ENCODE assay signal across 22 mouse cellular contexts in genomic region chr2:180010686-180011085, GRCm38 (mm10). TPM values are rescaled to one million over a fixed set of nuclear protein-coding genes. Genes with fewer than 3 reads are reported as not detected.
A peak's percentile ranks its signal among the peaks of the same experiment; 100 is the strongest.
DNase-seq lines count a peak whose midpoint lies in the region; TF ChIP-seq lines count a peak whose summit lies in the region.
"Had no signal": no experiment of that assay in that cellular context is flagged by ENCODE, and none has a peak within 500 bp of the region (broad histone marks: within the 10 kb centered on the region; RNA-seq: fewer than 3 reads in every experiment).

No protein-coding gene starts in this region.

- no peak for TF ChIP-seq EP300 in heart, adult 2 months (IDR thresholded peaks at IDR 0.05; ENCODE audit: insufficient read depth, low read depth, low read length)

- peak; percentile 76 for DNase-seq in heart, adult 11 months
- no peak for DNase-seq in heart, adult 2 months
- DNase-seq in testis, postnatal 10 days (ENCODE audit: low spot score) = peak; percentile 2
- DNase-seq in testis, postnatal 14 days (ENCODE audit: low spot score) = no peak
- DNase-seq in R1 (ENCODE audit: low read depth, low spot score) = peak; percentile 62
- no peak for DNase-seq in limb, embryonic 10.5 days (ENCODE audit: low spot score)
- DNase-seq in cerebellum, adult 11 months = no peak
- DNase-seq: adrenal gland, adult 8-10 months; adrenal gland, postnatal 36 days; cerebellum, adult 2 months; cerebellum, adult 9-11 months; cerebellum, postnatal 25 days; forebrain, postnatal 0 days; gastrocnemius, adult 2 months; gastrocnemius, postnatal 36 days; kidney, adult 2 months had no signal

- H3K9me3 ChIP-seq in limb, embryonic 10.5 days (replicated peaks) = no peaks in the 10 kb centered on the region
- H3K9me3 ChIP-seq: embryonic facial prominence, embryonic 13.5 days; G1E; hindbrain, embryonic 12.5 days; hindbrain, embryonic 15.5 days had no signal

- no peaks in the 10 kb centered on the region for H3K36me3 ChIP-seq in heart, adult 2 months (ENCODE audit: control insufficient read depth, insufficient read depth, low read length)
- H3K36me3 ChIP-seq in limb, embryonic 10.5 days = no peaks in the 10 kb centered on the region
- H3K36me3 ChIP-seq: embryonic facial prominence, embryonic 13.5 days; G1E; hindbrain, embryonic 12.5 days; hindbrain, embryonic 15.5 days had no signal

- H3K4me1 ChIP-seq in heart, adult 2 months (ENCODE audit: control insufficient read depth, insufficient read depth, low read length) = no peaks in the 10 kb centered on the region
- H3K4me1 ChIP-seq in limb, embryonic 10.5 days = peaks cover 8% of the 10 kb centered on the region; the same call in 1 of the 2 replicates
- H3K4me1 ChIP-seq: embryonic facial prominence, embryonic 13.5 days; hindbrain, embryonic 12.5 days; hindbrain, embryonic 15.5 days had no signal

- H3K9ac ChIP-seq in heart, adult 2 months (ENCODE audit: low read depth, low read length) = no peak overlapping the region
- H3K9ac ChIP-seq: embryonic facial prominence, embryonic 13.5 days; forebrain, postnatal 0 days; hindbrain, embryonic 12.5 days; hindbrain, embryonic 15.5 days had no signal

- TF ChIP-seq POLR2A in heart, adult 2 months (IDR thresholded peaks at IDR 0.05; ENCODE audit: insufficient read depth, low read depth, low read length) = no peak

- H3K27ac ChIP-seq in heart, adult 2 months = no peak overlapping the region
- H3K27ac ChIP-seq in limb, embryonic 10.5 days = no peak overlapping the region
- H3K27ac ChIP-seq: embryonic facial prominence, embryonic 13.5 days; gastrocnemius, adult 2 months; hindbrain, embryonic 12.5 days; hindbrain, embryonic 15.5 days had no signal

- H3K27me3 ChIP-seq in heart, adult 2 months (ENCODE audit: control insufficient read depth, insufficient read depth, low read length) = no peaks in the 10 kb centered on the region
- no peaks in the 10 kb centered on the region for H3K27me3 ChIP-seq in limb, embryonic 10.5 days (ENCODE audit: low read depth, poor library complexity, severe bottlenecking)
- H3K27me3 ChIP-seq: hindbrain, embryonic 15.5 days; Patski had no signal

- WGBS in heart, adult 2 months = 94% methylated on average over 7 of the region's 7 CpGs
- 93% methylated on average over 7 of the region's 7 CpGs for WGBS in limb, embryonic 10.5 days

- no peak for TF ChIP-seq CTCF in heart, adult 2 months (IDR thresholded peaks at IDR 0.05)

- no peak overlapping the region for H3K4me3 ChIP-seq in heart, adult 2 months
- H3K4me3 ChIP-seq in limb, embryonic 10.5 days = no peak overlapping the region
- H3K4me3 ChIP-seq: embryonic facial prominence, embryonic 13.5 days; erythroblast, embryonic 14.5 days; gastrocnemius, adult 2 months; hindbrain, embryonic 12.5 days; hindbrain, embryonic 15.5 days had no signal

- intact Hi-C loops in heart, adult 2 months (cut with DNase I) = no loop called here

- no peaks in the 10 kb centered on the region for H3K79me2 ChIP-seq in heart, adult 2 months (replicated peaks; ENCODE audit: control insufficient read depth, insufficient read depth, low read length)

RNA-seq across cellular contexts. Expression of gene Lsm14b, which starts 14.1 kb away (rescaled TPM):
- 10 to 100 TPM; 60.1 to 71.4 TPM for total RNA-seq in heart, adult 2 months (2021)
- 41.2 and 47.6 TPM in 2 replicates for polyA plus RNA-seq in heart, adult 2 months (2012; rRNA removed)
- 8.1 and 9.1 TPM in 2 replicates for polyA plus RNA-seq in limb, embryonic 10.5 days (2016; fragmentation: Nextera tagmentation; extraction: Ambion mirVana)

RNA-seq across cellular contexts. Expression of gene Psma7, which starts 31.5 kb away (rescaled TPM):
- total RNA-seq in heart, adult 2 months (2021) = 100 to 1,000 TPM; 140 to 162 TPM
- 134 and 139 TPM in 2 replicates for polyA plus RNA-seq in heart, adult 2 months (2012; rRNA removed)
- 868 and 947 TPM in 2 replicates for polyA plus RNA-seq in limb, embryonic 10.5 days (2016; fragmentation: Nextera tagmentation; extraction: Ambion mirVana)

RNA-seq across cellular contexts. Expression of gene Ss18l1, which starts 31.6 kb away (rescaled TPM):
- total RNA-seq in heart, adult 2 months (2021) = 1 to 10 TPM; 1.9 to 2.0 TPM
- polyA plus RNA-seq in heart, adult 2 months (2012; rRNA removed) = 3.8 and 5.2 TPM in 2 replicates
- polyA plus RNA-seq in limb, embryonic 10.5 days (2016; fragmentation: Nextera tagmentation; extraction: Ambion mirVana) = 5.8 and 7.4 TPM in 2 replicates

RNA-seq across cellular contexts. Expression of gene Taf4, which starts 34.2 kb away (rescaled TPM):
- 10 to 100 TPM; 16.4 to 20.5 TPM for total RNA-seq in heart, adult 2 months (2021)
- 7.4 and 8.6 TPM in 2 replicates for polyA plus RNA-seq in heart, adult 2 months (2012; rRNA removed)
- 2.7 and 3.3 TPM in 2 replicates for polyA plus RNA-seq in limb, embryonic 10.5 days (2016; fragmentation: Nextera tagmentation; extraction: Ambion mirVana)

RNA-seq across cellular contexts. Expression of gene Mtg2, which starts 59.7 kb away (rescaled TPM):
- 10 to 100 TPM; 27.1 to 30.8 TPM for total RNA-seq in heart, adult 2 months (2021)
- polyA plus RNA-seq in heart, adult 2 months (2012; rRNA removed) = 23.2 and 32.0 TPM in 2 replicates
- polyA plus RNA-seq in limb, embryonic 10.5 days (2016; fragmentation: Nextera tagmentation; extraction: Ambion mirVana) = 32.1 and 33.1 TPM in 2 replicates

Comparison
In these comparisons a context has a peak if more than half of its experiments do, and no peak if none do; other contexts are left out.
1. DNase-seq: peak in heart, adult 11 months (single experiment), testis, postnatal 10 days (single experiment) and R1 (single experiment); none in heart, adult 2 months (0 of 2), testis, postnatal 14 days (single experiment), limb, embryonic 10.5 days (single experiment) and cerebellum, adult 11 months (single experiment).